Mouse (Mus musculus) limb, embryonic 12.5 days (tissue): ENCODE measurements around the gene Wdcp. TPM values are rescaled to one million over a fixed set of nuclear protein-coding genes. Genes with fewer than 3 reads are reported as not detected.

Experiments
- ATAC-seq: fragments of 200-750 bp; cut with Nextera tagmentation; 2 replicates; pipeline ENCODE4 v1.8.0; 2017; ENCODE audit warnings: low read depth, moderate TSS enrichment; ENCODE audit not compliant: insufficient number of reproducible peaks, insufficient read depth, low FRiP score, low TSS enrichment
- H3K27ac ChIP-seq: fragments of 300-500 bp; sonication (generic); 2 replicates; pipeline ENCODE4 v1.5.1; 2016; ENCODE audit warnings: mild to moderate bottlenecking, moderate library complexity
- H3K27me3 ChIP-seq: fragments of 300-500 bp; sonication (generic); 2 replicates; pipeline ENCODE4 v1.6.1; 2016; ENCODE audit warnings: mild to moderate bottlenecking, moderate library complexity
- H3K36me3 ChIP-seq: fragments of 300-500 bp; sonication (generic); 2 replicates; pipeline ENCODE4 v1.6.1; 2016; ENCODE audit warnings: mild to moderate bottlenecking, moderate library complexity
- H3K4me1 ChIP-seq: fragments of 300-500 bp; sonication (generic); replicated peaks from 2 replicates; pipeline ENCODE4 v1.6.1; 2016
- H3K4me2 ChIP-seq: fragments of 300-500 bp; sonication (generic); 2 replicates; pipeline ENCODE4 v1.6.1; 2016; ENCODE audit warnings: mild to moderate bottlenecking, moderate library complexity
- H3K4me3 ChIP-seq: fragments of 300-500 bp; sonication (generic); replicated peaks from 2 replicates; pipeline ENCODE4 v1.5.1; 2016; ENCODE audit warnings: mild to moderate bottlenecking
- H3K9ac ChIP-seq: fragments of 300-500 bp; sonication (generic); replicated peaks from 2 replicates; pipeline ENCODE4 v1.6.1; 2016; ENCODE audit warnings: mild to moderate bottlenecking, moderate library complexity
- H3K9me3 ChIP-seq: fragments of 300-500 bp; sonication (generic); 2 replicates; pipeline ENCODE4 v1.6.1; 2016; ENCODE audit warnings: mild to moderate bottlenecking, moderate library complexity
- WGBS: fragments of 180-500 bp; shearing (Covaris S2); methylation state at CpG from one replicate; pipeline ENCODE4 v1.1.7; 2016; 5-methylcytosine and 5-hydroxymethylcytosine counted together
- polyA plus RNA-seq: library from polyadenylated mRNA; unstranded; fragments of >200 nt; fragmentation: Nextera tagmentation; extraction: Ambion mirVana; gene quantifications from 2 replicates; pipeline ENCODE4 v1.2.1, GENCODE M21; 2016

The Wdcp gene
- polyA plus RNA-seq, 1 experiment from 2014 or later: 27.7 TPM

DNA sequence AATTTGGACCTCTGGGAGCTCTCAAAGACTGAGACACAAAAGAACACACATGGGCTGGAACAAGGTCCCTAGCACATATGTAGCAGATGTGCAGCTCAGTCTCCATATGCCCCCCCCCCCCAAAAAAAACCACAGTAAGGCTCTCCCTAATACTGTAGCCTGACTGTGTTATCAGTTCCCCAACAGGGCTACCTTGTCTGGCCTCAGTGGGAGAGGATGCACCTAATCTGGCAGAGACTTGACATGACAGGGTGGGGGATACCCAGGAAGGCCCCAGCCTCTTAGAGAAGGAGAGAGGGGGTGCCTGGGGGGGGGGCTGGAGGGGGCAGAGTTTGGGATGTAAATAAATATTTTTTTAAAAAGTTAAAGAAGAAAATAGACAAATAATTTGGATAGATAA lies 45.6 kb downstream of the Wdcp start:
- Histone ChIP-seq H3K9me3 (no peaks in the 10 kb centered on the region), H3K4me3 (no peak overlapping the region), H3K4me1 (no peaks in the 10 kb centered on the region), H3K27ac (no peak overlapping the region), H3K9ac (no peak overlapping the region), H3K4me2 (no peak overlapping the region), H3K36me3 (peaks cover 11% of the 10 kb centered on the region; the same call in 1 of the 2 replicates), H3K27me3 (no peaks in the 10 kb centered on the region)
- no peak for ATAC-seq

DNA sequence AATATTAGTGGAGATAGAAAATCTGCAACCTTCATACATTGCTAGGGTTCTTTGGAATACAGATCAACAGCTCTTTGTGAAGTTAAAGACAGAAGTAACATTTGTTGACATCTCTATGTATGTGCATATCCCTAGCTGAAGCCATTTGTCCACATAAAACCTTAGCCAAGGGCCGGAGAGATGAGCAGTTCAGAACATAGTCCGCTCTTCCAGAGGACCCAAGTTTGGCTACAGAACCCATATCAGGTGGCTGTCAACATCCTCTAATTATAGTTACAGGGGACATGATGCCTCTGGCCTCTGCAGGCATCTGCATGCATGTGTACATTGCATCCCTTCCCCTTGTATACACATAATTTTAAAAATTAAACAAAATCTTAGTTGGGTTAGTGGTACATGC lies 46.1 kb downstream of the Wdcp start:
- Histone ChIP-seq H3K9ac (no peak overlapping the region), H3K4me2 (no peak overlapping the region), H3K36me3 (peaks cover 11% of the 10 kb centered on the region; the same call in 1 of the 2 replicates), H3K9me3 (no peaks in the 10 kb centered on the region), H3K4me3 (no peak overlapping the region), H3K4me1 (no peaks in the 10 kb centered on the region), H3K27me3 (no peaks in the 10 kb centered on the region), H3K27ac (no peak overlapping the region)
- ATAC-seq: no peak
- whole genome bisulfite sequencing: 89% methylated on average over 2 of the region's 2 CpGs

DNA sequence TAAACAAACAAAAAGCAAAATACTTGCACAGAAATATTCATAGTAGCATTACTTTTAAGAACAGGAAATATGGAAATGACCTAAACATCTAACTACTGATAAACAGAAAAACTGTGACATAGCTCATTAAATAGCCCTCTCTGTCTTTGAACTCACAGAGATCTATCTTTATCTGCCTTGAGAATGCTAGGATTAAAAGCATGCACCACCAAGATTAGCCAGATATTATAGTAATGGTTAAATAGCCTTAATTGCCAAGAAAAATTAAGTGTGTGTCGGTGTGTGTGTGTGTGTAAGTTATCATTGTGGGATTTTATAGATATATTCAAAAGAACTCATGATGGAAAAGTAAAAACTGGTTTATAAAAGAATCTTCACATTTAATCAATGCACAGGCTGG lies 46.8 kb downstream of the Wdcp start:
- WGBS: 82% methylated on average over 1 of the region's 1 CpGs
- no peak for ATAC-seq
- H3K4me3 ChIP-seq: no peak overlapping the region

DNA sequence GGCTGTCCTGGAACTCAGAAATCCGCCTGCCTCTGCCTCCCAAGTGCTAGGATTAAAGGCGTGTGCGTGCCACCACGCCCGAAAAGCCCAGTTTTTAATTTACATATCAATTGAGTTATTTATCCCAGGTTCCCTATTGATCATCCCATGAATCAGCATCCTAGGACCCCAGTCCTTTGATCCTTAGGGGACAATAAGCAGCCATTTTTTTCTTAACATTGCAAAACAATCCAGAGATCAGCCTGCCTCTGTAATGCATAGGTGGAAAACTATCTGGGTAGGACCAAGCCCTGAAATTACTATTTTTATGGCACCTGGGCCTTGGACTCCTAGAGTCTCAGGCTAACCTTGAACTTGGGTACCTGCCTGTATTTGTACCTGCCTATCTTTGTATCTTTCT lies 54.9 kb downstream of the Wdcp start:
- Histone ChIP-seq H3K9me3 (no peaks in the 10 kb centered on the region), H3K4me2 (no peak overlapping the region), H3K27ac (no peak overlapping the region), H3K9ac (no peak overlapping the region), H3K36me3 (peaks cover 15% of the 10 kb centered on the region; the same call in 1 of the 2 replicates), H3K4me3 (no peak overlapping the region), H3K4me1 (no peaks in the 10 kb centered on the region), H3K27me3 (no peaks in the 10 kb centered on the region)
- WGBS: 89% methylated on average over 5 of the region's 5 CpGs
- no peak for ATAC-seq

More for the DNA sequence above, 46.8 kb downstream of the Wdcp start:
- Histone ChIP-seq H3K4me2 (no peak overlapping the region), H3K9ac (no peak overlapping the region), H3K27me3 (no peaks in the 10 kb centered on the region), H3K4me1 (no peaks in the 10 kb centered on the region), H3K27ac (no peak overlapping the region), H3K36me3 (peaks cover 11% of the 10 kb centered on the region; the same call in 1 of the 2 replicates), H3K9me3 (no peaks in the 10 kb centered on the region)

DNA sequence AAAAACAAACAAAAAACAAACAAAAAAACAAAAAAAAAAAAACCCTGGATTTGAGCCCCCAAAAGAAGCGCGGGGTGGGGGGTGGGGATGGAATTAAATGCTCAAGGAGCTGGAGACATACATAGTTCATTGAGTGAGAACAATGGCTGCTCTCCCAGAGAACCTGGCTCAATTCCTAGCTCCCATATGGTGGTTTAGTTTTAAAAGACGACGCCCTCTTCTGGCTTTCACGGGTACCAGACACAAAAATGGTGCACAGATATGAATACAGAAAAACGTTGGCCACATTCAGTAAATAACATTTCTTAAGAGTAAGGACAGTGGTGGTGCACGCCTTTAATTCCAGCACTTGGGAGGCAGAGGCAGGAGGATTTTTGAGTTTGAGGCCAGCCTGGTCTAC lies 62.8 kb downstream of the Wdcp start:
- Histone ChIP-seq H3K27me3 (no peaks in the 10 kb centered on the region), H3K4me3 (no peak overlapping the region), H3K27ac (no peak overlapping the region), H3K36me3 (peaks cover 14% of the 10 kb centered on the region; the same call in 1 of the 2 replicates), H3K4me1 (0 out of 2 replicates have a peak, but pooled peaks cover 2% of the 10 kb centered on the region), H3K9me3 (no peaks in the 10 kb centered on the region), H3K9ac (no peak overlapping the region), H3K4me2 (no peak overlapping the region)
- no peak for ATAC-seq
- WGBS: 85% methylated on average over 7 of the region's 7 CpGs

DNA sequence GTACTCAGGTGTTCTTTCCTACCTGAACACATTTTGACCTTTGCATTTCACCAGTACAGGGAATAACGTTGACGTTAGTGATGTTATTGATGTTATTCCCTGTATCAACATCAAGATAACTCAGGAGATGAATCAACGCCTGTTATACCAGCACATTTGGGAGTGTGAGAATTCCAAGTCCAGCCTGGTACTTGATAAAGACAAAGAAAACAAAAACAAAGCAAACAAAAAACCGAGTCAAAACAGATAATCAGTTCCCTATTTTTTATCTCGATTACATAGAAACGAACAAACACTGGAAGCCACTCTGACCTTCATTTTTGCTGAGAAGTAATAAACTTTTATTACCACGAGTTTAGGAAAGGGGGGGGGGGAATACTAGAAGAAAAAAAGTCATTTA lies 63.4 kb downstream of the Wdcp start:
- 0 out of 2 replicates have a peak, but pooled peaks cover 2% of the 10 kb centered on the region for H3K4me1 ChIP-seq
- no peaks in the 10 kb centered on the region for H3K9me3 ChIP-seq
- H3K4me3 ChIP-seq: peak overlapping the region; percentile 83
- peak overlapping the region; percentile 92; the same call in 1 of the 2 replicates for H3K9ac ChIP-seq
- no peaks in the 10 kb centered on the region for H3K27me3 ChIP-seq
- H3K36me3 ChIP-seq: peaks cover 10% of the 10 kb centered on the region; the same call in 1 of the 2 replicates
- H3K27ac ChIP-seq: no peak overlapping the region
- WGBS: 55% methylated on average over 7 of the region's 7 CpGs
- peak overlapping the region; percentile 72 for H3K4me2 ChIP-seq
- no peak for ATAC-seq

DNA sequence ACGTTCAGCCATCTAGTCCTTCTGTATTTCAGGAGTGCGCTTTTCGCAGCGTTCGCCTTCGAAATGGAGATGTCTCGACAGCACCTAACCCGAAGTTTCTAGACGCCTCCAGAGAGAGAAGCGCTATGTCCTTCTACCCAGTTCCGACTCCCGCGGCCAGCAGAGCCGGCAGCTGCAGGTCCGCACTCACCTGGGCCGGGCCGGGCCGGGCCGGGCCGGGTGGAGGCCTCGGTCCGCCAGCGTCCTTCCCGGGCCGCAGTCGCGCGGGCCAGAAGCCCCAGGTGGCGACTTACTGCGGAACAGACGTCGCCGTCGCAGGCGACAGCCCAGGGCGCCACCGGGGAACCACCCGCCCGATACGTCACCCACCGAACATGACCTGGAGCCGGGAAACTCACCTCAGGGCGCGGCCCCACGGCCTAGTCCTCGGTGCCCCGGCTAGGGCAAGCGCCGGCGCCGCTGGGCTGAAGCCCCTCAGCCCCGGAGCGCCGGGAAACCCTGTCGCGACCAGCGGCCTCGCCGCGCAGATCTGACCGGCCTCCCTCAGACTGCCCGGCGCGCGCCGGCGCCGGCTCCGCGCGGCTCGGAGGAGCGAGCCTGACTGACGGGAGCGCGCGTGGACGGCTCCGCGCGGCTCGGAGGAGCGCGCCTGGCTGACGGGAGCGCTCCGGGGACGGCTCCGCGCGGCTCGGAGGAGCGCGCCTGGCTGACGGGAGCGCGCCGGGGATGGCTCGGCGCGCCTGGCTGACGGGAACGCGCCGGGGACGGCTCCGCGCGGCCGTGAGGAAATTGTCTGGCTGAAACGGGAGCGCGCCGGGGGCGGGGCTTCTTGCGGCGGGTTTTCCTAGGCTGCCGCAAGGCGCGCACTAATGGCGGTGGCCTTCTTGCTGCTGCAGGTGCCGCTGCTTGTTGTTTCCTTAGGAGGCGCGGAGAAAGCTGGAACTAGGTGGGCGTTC lies 64.1 kb downstream of the Wdcp start, which contains the start of gene Ubxn2a:
Ubxn2a (minus strand) TSS at position 755 of the 956 bp plus-strand sequence.
- Histone ChIP-seq H3K4me1 (0 out of 2 replicates have a peak, but pooled peaks cover 2% of the 10 kb centered on the region), H3K4me2 (peak within 1 kb of the TSS; percentile 72), H3K4me3 (peak within 1 kb of the TSS; percentile 83), H3K9me3 (no peaks in the 10 kb centered on the region), H3K36me3 (peaks cover 6% of the 10 kb centered on the region; the same call in 1 of the 2 replicates), H3K27me3 (no peaks in the 10 kb centered on the region), H3K9ac (peak within 1 kb of the TSS; percentile 92), H3K27ac (peak within 1 kb of the TSS; percentile 84)
- ATAC-seq: peak; percentile 94
- under 1% methylated on average over 125 of the region's 125 CpGs for WGBS

DNA sequence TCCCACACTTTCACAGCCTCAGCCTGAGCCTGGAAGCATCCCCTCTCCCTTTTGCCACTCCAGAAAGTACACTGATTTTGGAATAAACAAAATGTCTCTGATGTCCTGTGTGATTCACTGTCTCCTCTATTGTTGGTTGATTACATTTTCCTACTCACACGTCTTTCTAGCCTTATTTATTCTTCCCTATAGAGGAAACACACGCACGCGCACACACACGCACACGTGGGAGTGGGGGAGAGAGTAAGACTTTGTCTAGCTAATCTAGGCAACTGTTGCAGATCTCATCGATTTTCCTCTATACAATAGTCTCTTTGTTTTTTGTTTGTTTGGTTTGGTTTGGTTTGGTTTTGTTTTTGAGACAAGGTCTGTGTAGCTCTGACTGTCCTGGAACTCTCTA lies 65.3 kb downstream of the Wdcp start:
- no peaks in the 10 kb centered on the region for H3K27me3 ChIP-seq
- no peak overlapping the region for H3K4me2 ChIP-seq
- H3K4me3 ChIP-seq: peak overlapping the region; percentile 83; the same call in 1 of the 2 replicates
- 0 out of 2 replicates have a peak, but pooled peaks cover 2% of the 10 kb centered on the region for H3K4me1 ChIP-seq
- no peak overlapping the region for H3K9ac ChIP-seq
- no peak overlapping the region for H3K27ac ChIP-seq
- peaks cover 6% of the 10 kb centered on the region; the same call in 1 of the 2 replicates for H3K36me3 ChIP-seq
- WGBS: 95% methylated on average over 7 of the region's 7 CpGs
- no peak for ATAC-seq
- no peaks in the 10 kb centered on the region for H3K9me3 ChIP-seq

Other genes starting within 250 kb of the Wdcp start
- gene Fam228a, start 104.9 kb upstream of the Wdcp start, polyA plus RNA-seq: 0.26 and 0.73 TPM in 2 replicates
- 3.6 and 3.8 TPM in 2 replicates for gene Pfn4, start 74.3 kb upstream of the Wdcp start, polyA plus RNA-seq
- 2.9 and 4.9 TPM in 2 replicates for gene Fam228b, start 74.0 kb upstream of the Wdcp start, polyA plus RNA-seq
- gene Sf3b6, start 25.8 kb upstream of the Wdcp start, polyA plus RNA-seq: 310 and 312 TPM in 2 replicates
- gene Fkbp1b, start 1.7 kb upstream of the Wdcp start, polyA plus RNA-seq: 10.5 and 11.2 TPM in 2 replicates
- gene Mfsd2b, start 31.1 kb downstream of the Wdcp start, polyA plus RNA-seq: 2.4 and 2.5 TPM in 2 replicates
- gene Ubxn2a, start 64.4 kb downstream of the Wdcp start, polyA plus RNA-seq: 28.3 and 30.6 TPM in 2 replicates
- 22.9 and 23.9 TPM in 2 replicates for gene Atad2b, start 74.0 kb downstream of the Wdcp start, polyA plus RNA-seq